ENCODE assay signal across 22 mouse cellular contexts in genomic region chrX:99978354-99978753, GRCm38 (mm10). TPM values are rescaled to one million over a fixed set of nuclear protein-coding genes. Genes with fewer than 3 reads are reported as not detected.
A peak's percentile ranks its signal among the peaks of the same experiment; 100 is the strongest.
DNase-seq lines count a peak whose midpoint lies in the region; ATAC-seq and TF ChIP-seq lines count a peak whose summit lies in the region.
"Had no signal": no experiment of that assay in that cellular context is flagged by ENCODE, and none has a peak within 500 bp of the region (broad histone marks: within the 10 kb centered on the region; RNA-seq: fewer than 3 reads in every experiment).

No protein-coding gene starts in this region.

- TF ChIP-seq EP300 in MEL (IDR thresholded peaks at IDR 0.05; ENCODE audit: low read depth in 1 of 2, low read length in 2 of 2): no peak
- TF ChIP-seq EP300 in stomach, postnatal 0 days (optimal IDR thresholded peaks at IDR 0.05): no peak

- no peak overlapping the region for H3K9ac ChIP-seq in midbrain, embryonic 14.5 days (replicated peaks; ENCODE audit: low read length)
- H3K9ac ChIP-seq in midbrain, embryonic 11.5 days (ENCODE audit: low read length): no peak overlapping the region
- no peak overlapping the region for H3K9ac ChIP-seq in MEL (ENCODE audit: control insufficient read depth, low read depth, low read length, poor library complexity, severe bottlenecking)
- H3K9ac ChIP-seq in stomach, postnatal 0 days (ENCODE audit: low read length): no peak overlapping the region
- H3K9ac ChIP-seq: heart, embryonic 13.5 days; hindbrain, embryonic 14.5 days; intestine, embryonic 15.5 days; kidney, embryonic 15.5 days; limb, embryonic 15.5 days; neural tube, embryonic 13.5 days had no signal

- no peak for TF ChIP-seq CTCF in kidney, adult 2 months (conservative IDR thresholded peaks at IDR 0.05; ENCODE audit: insufficient read depth, insufficient read length, low read depth, low read length)
- TF ChIP-seq CTCF in MEL (IDR thresholded peaks at IDR 0.05 in 2 of 3, conservative IDR thresholded peaks at IDR 0.05 in 1 of 3; ENCODE audit: control insufficient read depth in 1 of 3, insufficient read depth in 1 of 3, low read depth in 2 of 3, low read length in 3 of 3, poor library complexity in 1 of 3, severe bottlenecking in 1 of 3): peak in 1 of 3 experiments; percentile 35; a peak in 2 of 6 replicates
- peak; percentile 51 for TF ChIP-seq CTCF in stomach, postnatal 0 days (IDR thresholded peaks at IDR 0.05; ENCODE audit: low read depth)

- H3K4me1 ChIP-seq in kidney, adult 2 months (ENCODE audit: control insufficient read depth, insufficient read depth, low read length): no peaks in the 10 kb centered on the region
- no peaks in the 10 kb centered on the region for H3K4me1 ChIP-seq in midbrain, embryonic 14.5 days (ENCODE audit: control insufficient read depth, insufficient read depth, low read length)
- H3K4me1 ChIP-seq in midbrain, embryonic 11.5 days (ENCODE audit: control insufficient read depth, insufficient read depth, low read length): no peaks in the 10 kb centered on the region
- H3K4me1 ChIP-seq in MEL (ENCODE audit: control insufficient read depth in 1 of 2, insufficient read depth in 2 of 2, low read length in 2 of 2): peaks cover 0 to 3% of the 10 kb centered on the region in 2 experiments; a peak in 1 of 4 replicates
- no peaks in the 10 kb centered on the region for H3K4me1 ChIP-seq in stomach, postnatal 0 days (replicated peaks; ENCODE audit: control insufficient read depth, insufficient read depth)
- H3K4me1 ChIP-seq: heart, embryonic 13.5 days; intestine, embryonic 15.5 days; limb, embryonic 15.5 days had no signal

- no peaks in the 10 kb centered on the region for H3K27me3 ChIP-seq in kidney, adult 2 months (replicated peaks; ENCODE audit: control insufficient read depth, insufficient read depth, low read length)
- peaks cover 12% of the 10 kb centered on the region; the same call in 1 of the 2 replicates for H3K27me3 ChIP-seq in midbrain, embryonic 14.5 days (ENCODE audit: control insufficient read depth, insufficient read depth, low read length)
- H3K27me3 ChIP-seq in midbrain, embryonic 11.5 days (ENCODE audit: control insufficient read depth, insufficient read depth, low read length): 0 out of 2 replicates have a peak, but pooled peaks cover 2% of the 10 kb centered on the region
- no peaks in the 10 kb centered on the region for H3K27me3 ChIP-seq in MEL (ENCODE audit: control insufficient read depth in 1 of 2, insufficient read depth in 2 of 2, low read length in 2 of 2)
- no peaks in the 10 kb centered on the region for H3K27me3 ChIP-seq in stomach, postnatal 0 days (ENCODE audit: control insufficient read depth, insufficient read depth, low read length)

- ATAC-seq in midbrain, embryonic 14.5 days (ENCODE audit: low FRiP score, low TSS enrichment): no peak
- no peak for ATAC-seq in midbrain, embryonic 11.5 days (ENCODE audit: low FRiP score)
- no peak for ATAC-seq in stomach, postnatal 0 days (ENCODE audit: low FRiP score, low TSS enrichment)
- no peak for ATAC-seq in megakaryocyte, adult 5-6 weeks (ENCODE audit: poor library complexity, severe bottlenecking)
- ATAC-seq: CD4-positive, CD25-positive, alpha-beta regulatory T cell, adult 4 months; forebrain, embryonic 16.5 days; intestine, embryonic 15.5 days had no signal

- 39% methylated on average over 2 of the region's 2 CpGs for WGBS in kidney, adult 2 months
- WGBS in midbrain, embryonic 14.5 days: 66% methylated on average over 2 of the region's 2 CpGs
- 68% methylated on average over 2 of the region's 2 CpGs for WGBS in midbrain, embryonic 11.5 days
- WGBS in stomach, postnatal 0 days: 55% methylated on average over 2 of the region's 2 CpGs

- peak; percentile 31 for TF ChIP-seq RAD21 in MEL (IDR thresholded peaks at IDR 0.05; ENCODE audit: low read depth, low read length)

- no peak overlapping the region for H3K27ac ChIP-seq in kidney, adult 2 months (ENCODE audit: insufficient read depth, low read depth, low read length)
- H3K27ac ChIP-seq in midbrain, embryonic 14.5 days (replicated peaks; ENCODE audit: low read depth, low read length): no peak overlapping the region
- no peak overlapping the region for H3K27ac ChIP-seq in midbrain, embryonic 11.5 days (ENCODE audit: low read depth, low read length)
- no peak overlapping the region for H3K27ac ChIP-seq in MEL (ENCODE audit: control insufficient read depth, low read depth, low read length)
- no peak overlapping the region for H3K27ac ChIP-seq in stomach, postnatal 0 days (replicated peaks)
- H3K27ac ChIP-seq: heart, embryonic 13.5 days; hindbrain, embryonic 14.5 days; intestine, embryonic 15.5 days; kidney, embryonic 15.5 days; limb, embryonic 15.5 days; midbrain, embryonic 10.5 days; neural tube, embryonic 13.5 days had no signal

- no peak for TF ChIP-seq POLR2A in kidney, adult 2 months (IDR thresholded peaks at IDR 0.05; ENCODE audit: low read depth, low read length)
- TF ChIP-seq POLR2A in MEL (IDR thresholded peaks at IDR 0.05; ENCODE audit: control insufficient read depth in 1 of 2, insufficient read depth in 1 of 2, low read depth in 1 of 2, low read length in 2 of 2, poor library complexity in 1 of 2): no peak

- peak; percentile 1 for DNase-seq in kidney, adult 2 months
- DNase-seq in kidney, adult 11 months: no peak
- peak; percentile 15 for DNase-seq in midbrain, embryonic 14.5 days
- DNase-seq in midbrain, embryonic 11.5 days (ENCODE audit: low spot score, missing footprints): no peak
- DNase-seq in MEL (ENCODE audit: low read depth, low spot score): peak; percentile 47
- DNase-seq in stomach, postnatal 0 days (ENCODE audit: low spot score): no peak
- DNase-seq: cerebellum, adult 9-11 months; embryo, embryonic 11 days; layer of hippocampus, postnatal 36 days; lung, postnatal 4 days; thymus, adult 18-20 months had no signal

- no peak overlapping the region for H3K4me2 ChIP-seq in midbrain, embryonic 14.5 days (ENCODE audit: low read length)
- no peak overlapping the region for H3K4me2 ChIP-seq in midbrain, embryonic 11.5 days
- H3K4me2 ChIP-seq in stomach, postnatal 0 days (replicated peaks; ENCODE audit: low read depth): no peak overlapping the region
- H3K4me2 ChIP-seq: heart, embryonic 13.5 days; hindbrain, embryonic 14.5 days; intestine, embryonic 15.5 days; kidney, embryonic 15.5 days; limb, embryonic 15.5 days; neural tube, embryonic 13.5 days had no signal

- H3K9me3 ChIP-seq in midbrain, embryonic 14.5 days (ENCODE audit: control insufficient read depth, low read length): no peaks in the 10 kb centered on the region
- H3K9me3 ChIP-seq in midbrain, embryonic 11.5 days (ENCODE audit: control insufficient read depth, low read length): no peaks in the 10 kb centered on the region
- no peaks in the 10 kb centered on the region for H3K9me3 ChIP-seq in MEL (replicated peaks; ENCODE audit: insufficient read depth, low read length)
- no peaks in the 10 kb centered on the region for H3K9me3 ChIP-seq in stomach, postnatal 0 days (ENCODE audit: control insufficient read depth, low read length)
- H3K9me3 ChIP-seq: G1E; heart, embryonic 13.5 days; intestine, embryonic 15.5 days; kidney, embryonic 15.5 days; limb, embryonic 15.5 days; midbrain, embryonic 10.5 days; neural tube, embryonic 13.5 days had no signal

- H3K79me2 ChIP-seq in MEL (ENCODE audit: control insufficient read depth, insufficient read depth, low read length, poor library complexity): no peaks in the 10 kb centered on the region; the same call in 1 of the 2 replicates

- no peak overlapping the region for H3K4me3 ChIP-seq in kidney, adult 2 months (ENCODE audit: insufficient read depth, low read depth, low read length)
- no peak overlapping the region for H3K4me3 ChIP-seq in midbrain, embryonic 14.5 days (replicated peaks; ENCODE audit: low read depth, low read length)
- no peak overlapping the region for H3K4me3 ChIP-seq in midbrain, embryonic 11.5 days (ENCODE audit: low read depth, low read length)
- H3K4me3 ChIP-seq in MEL (ENCODE audit: control insufficient read depth in 1 of 2, insufficient read depth in 1 of 2, low read depth in 2 of 2, low read length in 2 of 2): no peak overlapping the region
- H3K4me3 ChIP-seq in stomach, postnatal 0 days (ENCODE audit: low read depth, low read length): no peak overlapping the region
- H3K4me3 ChIP-seq: heart, embryonic 13.5 days; intestine, embryonic 15.5 days; kidney, embryonic 15.5 days; limb, embryonic 15.5 days; midbrain, embryonic 10.5 days; neural tube, embryonic 13.5 days had no signal

- H3K36me3 ChIP-seq in kidney, adult 2 months (ENCODE audit: control insufficient read depth, insufficient read depth, low read length): no peaks in the 10 kb centered on the region
- H3K36me3 ChIP-seq in midbrain, embryonic 14.5 days (ENCODE audit: control insufficient read depth, insufficient read depth, low read length): no peaks in the 10 kb centered on the region
- H3K36me3 ChIP-seq in midbrain, embryonic 11.5 days (ENCODE audit: control insufficient read depth, insufficient read depth, low read length): no peaks in the 10 kb centered on the region
- no peaks in the 10 kb centered on the region for H3K36me3 ChIP-seq in MEL (ENCODE audit: control insufficient read depth in 1 of 2, insufficient read depth in 2 of 2, low read length in 2 of 2)
- no peaks in the 10 kb centered on the region for H3K36me3 ChIP-seq in stomach, postnatal 0 days (ENCODE audit: control insufficient read depth, insufficient read depth, low read length)
- H3K36me3 ChIP-seq: G1E; heart, embryonic 13.5 days; intestine, embryonic 15.5 days; kidney, embryonic 15.5 days; limb, embryonic 15.5 days; midbrain, embryonic 10.5 days; neural tube, embryonic 13.5 days had no signal

TF ChIP-seq in MEL, 35 proteins besides CTCF, POLR2A, EP300 and RAD21:
- TF ChIP-seq SMC3 (IDR thresholded peaks at IDR 0.05; ENCODE audit: low read depth, low read length) (peak; percentile 51), POLR2AphosphoS5 (IDR thresholded peaks at IDR 0.05; ENCODE audit: borderline replicate concordance, low read depth, low read length) (no peak)
TF ChIP-seq in MEL: peak in this region for 1.

RNA-seq across cellular contexts. Expression of gene Eda, which starts 2.9 kb away (rescaled TPM):
- polyA plus RNA-seq in kidney, adult 2 months (2012; rRNA removed): 0.79 and 0.97 TPM in 2 replicates
- polyA plus RNA-seq in midbrain, embryonic 14.5 days (2014; fragmentation: Nextera tagmentation; extraction: Ambion mirVana): 1.4 and 2.1 TPM in 2 replicates
- 2.0 and 2.1 TPM in 2 replicates for polyA plus RNA-seq in midbrain, embryonic 11.5 days (2014; fragmentation: Nextera tagmentation; extraction: Ambion mirVana)
- 1.7 and 2.0 TPM in 2 replicates for total RNA-seq in MEL (2012; rRNA removed)
- polyA plus RNA-seq in MEL (2012; ENCODE audit: insufficient read depth in 1 of 2, insufficient read length in 2 of 2, low read depth in 1 of 2, low replicate concordance in 2 of 2, missing spikeins in 1 of 2): 1 to 10 TPM in 1 of 2 experiments, not detected in 1; 3.6 TPM
- 0.92 and 1.3 TPM in 2 replicates for polyA plus RNA-seq in stomach, postnatal 0 days (2015; fragmentation: Nextera tagmentation; extraction: Ambion mirVana)
- total RNA-seq in megakaryocyte, adult 5-6 weeks (2015): 0.20 TPM in 1 of 2 replicates, not detected in the other
- 0.11 TPM in 1 of 2 replicates, not detected in the other for total RNA-seq in megakaryocyte, adult 5-6 weeks (2017)
- polyA plus RNA-seq: CD4-positive, CD25-positive, alpha-beta regulatory T cell, adult 4 months had no signal

Comparison
In these comparisons a context has a peak if more than half of its experiments do, and no peak if none do; other contexts are left out.
1. DNase-seq: peak in kidney, adult 2 months (single experiment), midbrain, embryonic 14.5 days (single experiment) and MEL (single experiment); none in kidney, adult 11 months (single experiment), midbrain, embryonic 11.5 days (single experiment) and stomach, postnatal 0 days (single experiment).